Mouse (Mus musculus) ES-Bruce4 (cell line): ENCODE results near the gene Nyap2.

Experiments used
- CTCF ChIP-seq: IDR thresholded peaks from one replicate; pipeline ENCODE4 v1.8.1; 2011; ENCODE audit warnings: low read depth, low read length
- EP300 ChIP-seq: IDR thresholded peaks from 2 replicates; pipeline ENCODE4 v1.6.1; 2011; ENCODE audit warnings: low read depth, low read length; ENCODE audit not compliant: insufficient read depth
- POLR2A ChIP-seq: IDR thresholded peaks from one replicate; pipeline ENCODE4 v1.8.1; 2011; ENCODE audit warnings: low read length; ENCODE audit not compliant: insufficient read depth

- TF ChIP-seq POLR2A (no peak), EP300 (no peak), CTCF (no peak)
These were observed 18.4 kb upstream of the Nyap2 start for GRCm38 (mm10) chr1:81058340-81058739.
